Mouse (Mus musculus) kidney, adult 2 months (tissue): ENCODE data around the gene Aspscr1. TPM values are rescaled to one million over a fixed set of nuclear protein-coding genes. Genes with fewer than 3 reads are reported as not detected.

Experiments
- DNase-seq: peaks from one replicate; pipeline ENCODE4 v3.0.0; 2021
- H3K27ac ChIP-seq: fragments of 200-500 bp; 2 replicates; pipeline ENCODE4 v1.5.1; 2012; ENCODE audit warnings: low read depth, low read length, control low read depth, inconsistent platforms; ENCODE audit not compliant: insufficient read depth
- H3K27me3 ChIP-seq: fragments of 200-500 bp; replicated peaks from 2 replicates; pipeline ENCODE4 v1.6.1; 2012; ENCODE audit warnings: mild to moderate bottlenecking, moderate library complexity, low read length, inconsistent platforms; ENCODE audit not compliant: control insufficient read depth, insufficient read depth
- H3K36me3 ChIP-seq: fragments of 200-500 bp; 2 replicates; pipeline ENCODE4 v1.6.1; 2012; ENCODE audit warnings: mild to moderate bottlenecking, moderate library complexity, low read length, inconsistent platforms; ENCODE audit not compliant: control insufficient read depth, insufficient read depth
- H3K4me1 ChIP-seq: fragments of 200-500 bp; 2 replicates; pipeline ENCODE4 v1.6.1; 2011; ENCODE audit warnings: low read length; ENCODE audit not compliant: control insufficient read depth, insufficient read depth
- H3K4me3 ChIP-seq: fragments of 200-500 bp; 2 replicates; pipeline ENCODE4 v1.5.1; 2011; ENCODE audit warnings: mild to moderate bottlenecking, low read depth, low read length, control low read depth; ENCODE audit not compliant: insufficient read depth
- CTCF ChIP-seq: fragments of 200-500 bp; conservative IDR thresholded peaks from 2 replicates; pipeline ENCODE4 v1.5.1; 2011; ENCODE audit warnings: low read depth, mild to moderate bottlenecking, control low read depth, low read length, moderate library complexity, mixed read lengths; ENCODE audit not compliant: insufficient read depth, insufficient read length
- POLR2A ChIP-seq: fragments of 200-500 bp; IDR thresholded peaks from one replicate; pipeline ENCODE4 v1.6.1; 2011; ENCODE audit warnings: low read depth, low read length, control low read depth
- WGBS: fragments of 180-500 bp; shearing (Covaris S2); methylation state at CpG from one replicate; pipeline ENCODE4 v1.1.7; 2018; 5-methylcytosine and 5-hydroxymethylcytosine counted together
- polyA plus RNA-seq: library from polyadenylated mRNA; depleted of rRNA; stranded (reverse); fragments of >200 nt; gene quantifications from 2 replicates; pipeline ENCODE4 v1.2.3, GENCODE M21; 2012

Aspscr1 gene
- polyA plus RNA-seq, 1 experiment = 105 TPM

- Histone ChIP-seq H3K4me1 (peaks cover 41% of the 10 kb centered on the region), H3K36me3 (no peaks in the 10 kb centered on the region), H3K27me3 (no peaks in the 10 kb centered on the region), H3K27ac (no peak overlapping the region), H3K4me3 (no peak overlapping the region)
- no peak for DNase-seq
- TF ChIP-seq POLR2A = no peak
- no peak for TF ChIP-seq CTCF
- 77% methylated on average over 23 of the region's 23 CpGs for WGBS
Observed at GRCm38 (mm10) chr11:120628601-120629340, 44.0 kb upstream of the Aspscr1 start.

GRCm38 (mm10) chr11:120629341-120629730 lies 43.4 kb upstream of the Aspscr1 start:
- peaks cover 38% of the 10 kb centered on the region for H3K4me1 ChIP-seq
- no peaks in the 10 kb centered on the region for H3K36me3 ChIP-seq
- peak overlapping the region; percentile 90 for H3K27ac ChIP-seq
- peak overlapping the region; percentile 47 for H3K4me3 ChIP-seq
- DNase-seq = peak; percentile 84
- H3K27me3 ChIP-seq = no peaks in the 10 kb centered on the region
- TF ChIP-seq CTCF (no peak), POLR2A (peak; percentile 17)
- WGBS = 52% methylated on average over 23 of the region's 23 CpGs

GRCm38 (mm10) chr11:120629911-120630310 lies 42.9 kb upstream of the Aspscr1 start:
- TF ChIP-seq CTCF = no peak
- no peak for TF ChIP-seq POLR2A
- Histone ChIP-seq H3K4me3 (peak overlapping the region; percentile 47), H3K4me1 (peaks cover 38% of the 10 kb centered on the region), H3K27ac (peak overlapping the region; percentile 90), H3K36me3 (no peaks in the 10 kb centered on the region), H3K27me3 (no peaks in the 10 kb centered on the region)
- WGBS = 5% methylated on average over 7 of the region's 7 CpGs
- peak; percentile 76 for DNase-seq

- WGBS = 4% methylated on average over 5 of the region's 5 CpGs
- DNase-seq = peak; percentile 93
- Histone ChIP-seq H3K27me3 (no peaks in the 10 kb centered on the region), H3K36me3 (no peaks in the 10 kb centered on the region), H3K4me3 (peak overlapping the region; percentile 47), H3K27ac (peak overlapping the region; percentile 95), H3K4me1 (peaks cover 35% of the 10 kb centered on the region)
- TF ChIP-seq CTCF = no peak
- TF ChIP-seq POLR2A = no peak
Observed at GRCm38 (mm10) chr11:120630401-120630871, 42.3 kb upstream of the Aspscr1 start.

- peak overlapping the region; percentile 41 for H3K4me3 ChIP-seq
- H3K27ac ChIP-seq = peak overlapping the region; percentile 95
- 17% methylated on average over 7 of the region's 7 CpGs for WGBS
- TF ChIP-seq CTCF (no peak), POLR2A (no peak)
- DNase-seq = peak; percentile 86
- no peaks in the 10 kb centered on the region for H3K27me3 ChIP-seq
- no peaks in the 10 kb centered on the region for H3K36me3 ChIP-seq
- H3K4me1 ChIP-seq = peaks cover 34% of the 10 kb centered on the region
Observed at GRCm38 (mm10) chr11:120630881-120631725, 41.7 kb upstream of the Aspscr1 start.

- peak; percentile 45 for DNase-seq
- no peak for TF ChIP-seq CTCF
- no peaks in the 10 kb centered on the region for H3K27me3 ChIP-seq
- WGBS = 34% methylated on average over 4 of the region's 4 CpGs
- H3K27ac ChIP-seq = peak overlapping the region; percentile 95
- H3K4me3 ChIP-seq = peak overlapping the region; percentile 92
- no peaks in the 10 kb centered on the region for H3K36me3 ChIP-seq
- peaks cover 34% of the 10 kb centered on the region for H3K4me1 ChIP-seq
Observed at GRCm38 (mm10) chr11:120631726-120632448, 40.9 kb upstream of the Aspscr1 start.
